Mouse (Mus musculus) liver, adult (tissue): ENCODE results near the gene Ncoa1.

Experiments used
- GATA4 ChIP-seq: IDR thresholded peaks from 2 replicates; pipeline ENCODE4 v1.6.1; 2014; ENCODE audit warnings: mild to moderate bottlenecking, low read length; ENCODE audit not compliant: insufficient replicate concordance

The Ncoa1 gene

GRCm38 (mm10) chr12:4233572-4234508 is 243.1 kb downstream of the Ncoa1 start, which contains the start of the genes Ptrhd1 and Cenpo:
Ptrhd1 (plus strand) TSS chr12:4234027.
Cenpo (minus strand) TSS chr12:4234294.
- peak; percentile 87; the same call in 1 of the 2 replicates for TF ChIP-seq GATA4

GRCm38 (mm10) chr12:4232777-4233176 is 244.2 kb downstream of the Ncoa1 start:
- no peak for TF ChIP-seq GATA4

- no peak for TF ChIP-seq GATA4
Measured at GRCm38 (mm10) chr12:4230156-4230555, 246.8 kb downstream of the Ncoa1 start.

DNA sequence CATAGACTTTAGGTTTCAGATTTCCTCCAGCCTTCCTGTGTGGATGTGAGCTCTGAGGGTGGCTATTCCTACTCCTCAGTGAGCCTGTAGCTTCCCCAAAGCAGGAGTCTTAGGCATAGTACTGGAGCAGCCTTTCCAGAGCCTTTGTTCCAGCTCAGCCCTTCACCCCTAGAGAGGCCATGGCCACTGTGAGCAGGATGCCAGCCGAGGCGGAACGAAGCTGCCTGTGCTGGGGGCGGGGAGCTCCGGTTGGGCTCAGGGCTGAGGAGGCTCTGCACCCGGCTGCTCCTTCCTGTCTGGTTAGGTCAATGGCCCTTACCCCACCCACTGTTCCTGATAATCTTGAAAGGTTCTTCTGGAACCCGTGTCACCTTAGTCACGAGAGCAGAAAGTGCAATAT is 264.1 kb downstream of the Ncoa1 start:
- TF ChIP-seq GATA4, result no peak

DNA sequence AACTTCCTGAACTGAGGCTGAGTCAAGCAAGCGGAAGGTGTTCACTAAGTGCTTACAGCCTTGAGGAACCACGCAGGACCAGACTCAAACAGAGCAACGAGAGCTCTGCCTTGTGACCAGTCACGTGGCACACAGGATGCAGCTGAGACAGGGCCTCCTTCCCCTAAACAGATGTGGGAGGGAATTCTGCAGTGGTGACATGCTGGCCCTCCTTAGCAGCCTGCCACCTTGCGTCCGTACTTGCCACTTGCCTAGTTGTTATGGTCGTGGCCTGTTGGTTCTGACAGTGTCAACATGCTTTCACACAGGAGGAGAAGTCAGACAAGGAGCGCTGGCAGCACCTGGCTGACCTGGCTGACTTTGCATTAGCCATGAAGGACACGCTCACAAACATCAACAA is 265.8 kb downstream of the Ncoa1 start:
- no peak for TF ChIP-seq GATA4

GRCm38 (mm10) chr12:4209196-4209595 is 267.8 kb downstream of the Ncoa1 start:
- TF ChIP-seq GATA4, result no peak

DNA sequence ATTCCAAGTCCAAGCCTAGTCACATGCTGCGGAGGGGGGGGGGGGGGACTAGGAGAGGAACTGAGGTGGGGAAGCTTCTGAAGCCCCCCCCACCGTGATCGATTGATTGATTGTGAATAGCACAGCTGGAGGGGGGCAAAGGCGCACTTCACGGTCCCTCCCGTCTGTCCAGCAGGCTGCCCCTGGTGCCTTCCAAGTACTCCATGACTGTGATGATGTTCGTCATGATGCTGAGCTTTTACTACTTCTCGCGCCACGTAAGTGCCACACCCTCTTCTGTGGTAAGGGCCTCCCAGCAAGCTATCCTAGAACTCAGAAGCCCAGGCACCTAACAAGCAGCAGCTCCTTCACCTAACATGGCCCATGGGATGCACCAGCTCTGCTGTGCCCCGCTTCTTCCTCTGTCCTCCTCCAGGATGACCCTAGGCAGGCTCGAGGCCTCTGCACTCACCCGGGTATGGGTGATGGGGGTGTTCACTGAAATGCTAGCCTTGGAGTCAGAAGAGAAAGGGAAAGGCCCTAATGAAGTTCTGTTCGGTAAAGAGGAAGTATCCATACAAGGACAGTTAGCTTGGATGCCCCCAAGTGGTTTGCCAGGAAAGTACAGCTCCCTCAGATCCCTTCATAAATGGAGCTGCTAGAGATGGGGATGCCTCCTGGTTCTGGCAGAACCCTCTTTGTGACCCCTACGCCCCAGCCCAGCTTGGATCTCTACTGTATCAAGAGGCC is 268.4 kb downstream of the Ncoa1 start:
- TF ChIP-seq GATA4, result no peak

DNA sequence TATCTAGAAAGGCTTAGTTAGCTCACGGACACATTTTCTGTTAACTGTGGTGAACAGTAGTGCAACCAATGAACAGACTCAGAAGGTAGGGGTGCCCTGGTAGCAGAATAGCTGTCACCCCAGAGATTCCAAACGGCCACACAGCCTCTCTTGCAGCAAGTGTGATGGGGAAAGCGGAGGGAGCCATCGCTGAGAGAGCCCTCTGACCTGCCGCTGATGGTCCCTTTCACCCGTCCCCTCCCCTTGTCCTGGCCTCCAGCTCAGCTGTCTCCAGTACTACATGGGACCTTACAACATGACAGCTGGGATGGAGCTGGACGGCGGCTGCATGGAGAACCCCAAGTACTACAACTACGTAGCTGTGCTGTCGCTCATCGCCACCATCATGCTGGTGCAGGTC is 270.9 kb downstream of the Ncoa1 start:
- TF ChIP-seq GATA4, result no peak

GRCm38 (mm10) chr12:4202206-4202605 is 274.8 kb downstream of the Ncoa1 start:
- TF ChIP-seq GATA4, result no peak

- TF ChIP-seq GATA4, result no peak
Measured at GRCm38 (mm10) chr12:4201454-4202200, 275.4 kb downstream of the Ncoa1 start.

- TF ChIP-seq GATA4, result no peak
Measured at GRCm38 (mm10) chr12:4199271-4199670, 277.7 kb downstream of the Ncoa1 start.

GRCm38 (mm10) chr12:4198702-4199101 is 278.3 kb downstream of the Ncoa1 start:
- TF ChIP-seq GATA4, result no peak
